Mouse (Mus musculus) granulocyte monocyte progenitor cell, adult 5-6 weeks (primary cell): ENCODE measurements around the gene Ptch1. TPM values are rescaled to one million over a fixed set of nuclear protein-coding genes. Genes with fewer than 3 reads are reported as not detected.

Experiments used
- ATAC-seq: replicated peaks from 2 replicates; pipeline ENCODE4 v1.8.0; 2016; ENCODE audit warnings: mild to moderate bottlenecking, moderate TSS enrichment, inconsistent platforms; ENCODE audit not compliant: poor library complexity, severe bottlenecking
- total RNA-seq, 2 experiments: library from RNA; stranded (forward) in 1 of 2; stranded (reverse) in 1 of 2; fragments of 200-712, 200-1000 nt in 1 of 2; fragments of >200 nt in 1 of 2; fragmentation: Nextera tagmentation in 1 of 2; gene quantifications; 2 replicates each; pipeline ENCODE4 v1.2.3; 2014 to 2017

Ptch1 gene
- total RNA-seq (2014; fragmentation: Nextera tagmentation) (9.1 and 14.0 TPM in 2 replicates), total RNA-seq (2017) (6.6 and 7.7 TPM in 2 replicates)

DNA sequence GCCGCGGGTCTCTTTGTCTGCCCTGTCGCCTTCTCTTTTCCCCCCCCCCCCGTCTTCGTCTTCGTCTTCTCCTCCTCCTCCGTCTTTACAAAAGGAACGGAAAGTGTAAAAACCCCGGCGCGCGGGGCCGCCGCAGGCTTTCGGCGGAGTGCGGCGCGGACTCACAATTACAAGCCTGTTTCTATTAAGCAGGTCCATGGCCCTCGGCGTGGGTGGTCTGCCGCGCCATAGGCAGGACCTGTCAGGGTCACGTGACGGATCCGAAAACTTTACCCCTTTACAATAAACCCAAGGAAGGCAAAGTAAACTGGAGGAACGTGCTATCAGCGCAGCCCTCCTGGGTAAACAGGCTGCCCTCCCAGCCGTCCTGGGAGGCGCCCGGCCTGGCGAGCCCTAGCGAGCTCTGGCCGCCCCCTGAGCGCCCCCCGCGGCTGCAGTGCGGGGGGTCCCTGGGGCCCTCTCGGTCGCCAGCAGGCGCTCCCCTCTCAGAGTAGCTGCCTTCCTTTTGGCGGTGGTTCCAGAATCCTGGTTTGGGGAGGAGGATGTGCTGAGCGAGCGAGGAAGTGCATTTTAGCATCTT is at the start of gene Ptch1:
Ptch1 (minus strand) TSS at position 343 of the 580 bp plus-strand sequence.
- ATAC-seq = peak; percentile 52

DNA sequence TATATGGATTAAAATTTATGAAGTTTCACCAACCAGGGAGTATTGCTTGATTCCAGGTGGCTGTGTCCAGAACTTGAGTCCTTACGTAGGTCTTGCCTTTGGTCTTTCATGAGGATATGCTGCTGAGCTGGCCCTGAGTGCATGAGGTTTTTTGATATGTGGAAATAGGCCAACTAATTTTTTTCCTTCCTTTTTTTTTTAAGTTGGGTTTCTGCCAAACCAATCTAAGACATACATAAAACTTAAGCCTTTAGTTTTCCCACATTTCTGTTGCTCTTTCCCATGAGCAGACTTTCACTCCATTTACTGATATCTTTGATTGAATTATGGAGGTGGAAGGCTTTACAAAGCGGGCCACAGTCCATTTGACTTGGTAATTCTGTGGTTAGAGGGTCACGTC is 47.9 kb upstream of the Ptch1 start:
- no peak for ATAC-seq

DNA sequence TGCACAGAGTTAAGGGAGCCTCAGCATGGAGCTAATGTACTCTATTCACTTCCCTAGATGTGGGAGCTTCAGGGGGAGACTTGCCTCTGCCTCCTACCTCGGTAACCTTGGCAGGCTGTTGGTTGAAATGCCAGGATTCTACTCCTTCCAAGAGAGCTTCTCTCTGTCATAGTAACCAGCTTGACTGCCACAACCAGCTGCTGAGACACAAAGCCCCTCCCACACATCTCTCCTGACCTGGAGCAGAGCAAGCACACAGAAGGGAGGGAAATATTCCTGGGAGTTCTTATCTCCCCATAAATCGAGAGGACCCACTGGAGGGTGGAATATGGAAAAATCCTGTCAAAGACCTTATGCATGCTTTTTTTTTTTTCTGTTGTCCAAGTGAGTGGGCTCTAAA is 39.8 kb upstream of the Ptch1 start:
- ATAC-seq = no peak

DNA sequence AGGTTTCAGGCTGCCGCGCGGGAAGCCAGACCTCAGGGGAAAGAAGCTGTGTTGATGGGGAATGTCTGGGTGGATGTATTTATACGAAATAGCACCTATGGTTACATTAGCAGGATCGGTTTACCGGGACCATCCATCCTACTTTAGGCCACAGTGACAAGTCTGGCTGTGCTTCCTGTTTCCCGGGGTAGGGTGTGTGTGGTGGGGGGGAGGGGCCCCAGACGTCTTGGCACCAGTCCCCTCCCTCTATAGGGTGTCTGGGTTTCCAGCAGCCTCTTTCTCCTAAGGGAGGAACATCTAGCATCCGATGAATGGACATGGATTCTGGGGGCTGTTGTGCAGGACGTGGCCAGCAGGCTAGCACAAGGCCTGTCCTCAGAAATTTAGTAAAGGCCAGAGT is 36.3 kb upstream of the Ptch1 start:
- ATAC-seq = no peak

DNA sequence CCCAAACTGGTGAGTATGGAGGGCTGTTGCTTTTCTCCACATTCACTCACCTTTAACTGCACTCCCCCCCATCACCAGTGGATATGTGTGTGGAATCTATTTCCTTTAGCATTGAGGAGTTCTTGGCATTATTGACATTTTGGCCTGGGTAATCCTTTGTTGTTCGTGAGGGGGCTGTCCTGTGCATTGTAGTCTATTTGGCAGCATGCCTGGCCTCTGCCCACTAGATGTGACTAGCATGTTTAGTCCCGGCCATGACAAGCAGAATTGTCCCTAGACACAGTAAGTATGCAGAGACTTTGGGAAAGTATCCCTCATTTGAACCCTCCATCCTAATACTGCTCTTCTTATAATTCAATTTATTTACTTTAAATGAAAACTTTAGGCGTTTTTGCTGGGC is 24.2 kb upstream of the Ptch1 start:
- no peak for ATAC-seq

DNA sequence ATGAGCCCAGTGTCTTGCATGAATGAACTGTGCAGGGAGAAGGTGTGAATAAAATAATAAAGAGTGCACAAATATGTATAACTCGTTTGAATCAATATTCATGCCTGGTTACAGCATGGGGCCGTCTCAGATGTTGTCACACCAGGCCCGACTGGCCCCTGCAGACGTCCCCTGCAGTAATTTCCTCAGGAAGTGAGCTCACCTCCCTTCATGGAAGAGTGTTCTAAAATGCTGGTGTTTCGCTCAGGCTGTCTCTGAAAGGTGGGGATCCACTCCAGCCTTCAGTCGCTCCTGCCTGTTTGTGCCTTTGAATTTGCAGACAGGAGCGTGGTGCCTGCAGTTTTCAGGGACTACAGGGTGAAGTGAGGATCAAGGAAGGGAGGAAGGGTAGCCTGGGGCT is 22.5 kb upstream of the Ptch1 start:
- peak; percentile 50 for ATAC-seq

DNA sequence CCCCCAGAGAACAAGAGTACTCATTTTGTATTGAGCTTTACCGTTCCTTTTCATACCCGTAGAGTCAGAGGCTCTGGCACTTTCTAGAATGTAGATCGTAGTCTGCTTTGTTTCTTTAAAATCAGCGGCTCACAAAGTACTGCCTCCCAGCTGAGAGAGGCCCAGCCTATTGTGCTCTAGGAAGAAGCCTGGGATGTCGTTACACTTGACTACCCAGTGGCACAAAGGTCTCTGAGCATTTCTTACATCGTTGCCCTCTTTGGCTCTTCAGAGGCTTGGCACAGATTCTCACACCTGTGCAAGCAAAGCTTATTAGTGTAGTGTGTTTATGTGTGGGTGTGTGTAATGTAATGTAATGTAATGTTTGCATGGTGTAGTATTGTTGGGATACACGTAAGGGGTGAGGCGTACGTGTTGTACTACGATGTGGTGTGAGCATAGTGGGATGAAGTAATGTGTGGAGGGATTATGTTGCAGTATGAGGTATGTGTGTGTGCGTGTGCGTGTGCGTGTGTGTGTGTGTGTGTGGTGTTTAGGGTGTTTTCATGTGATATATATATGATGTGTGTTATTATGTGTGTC is 20.2 kb upstream of the Ptch1 start:
- no peak for ATAC-seq

DNA sequence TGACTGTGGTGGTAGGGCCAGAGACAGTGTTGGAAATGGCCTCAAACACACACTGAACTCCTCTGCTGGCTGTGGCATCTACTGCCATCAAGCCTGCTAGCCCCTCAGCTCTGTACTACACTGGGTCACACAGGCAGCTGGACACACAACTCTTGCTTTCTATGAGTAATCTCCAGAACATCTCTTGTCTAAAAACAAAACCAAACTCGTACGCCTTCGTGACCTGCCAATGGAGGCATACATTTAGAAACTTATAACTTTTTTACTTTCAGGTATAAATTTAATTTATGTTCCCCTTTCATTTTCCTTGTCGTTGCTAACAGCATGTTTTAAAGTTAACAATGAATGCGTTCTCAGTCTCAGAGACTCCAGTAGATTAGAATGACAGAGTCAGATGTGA is 19.4 kb upstream of the Ptch1 start:
- ATAC-seq = no peak

DNA sequence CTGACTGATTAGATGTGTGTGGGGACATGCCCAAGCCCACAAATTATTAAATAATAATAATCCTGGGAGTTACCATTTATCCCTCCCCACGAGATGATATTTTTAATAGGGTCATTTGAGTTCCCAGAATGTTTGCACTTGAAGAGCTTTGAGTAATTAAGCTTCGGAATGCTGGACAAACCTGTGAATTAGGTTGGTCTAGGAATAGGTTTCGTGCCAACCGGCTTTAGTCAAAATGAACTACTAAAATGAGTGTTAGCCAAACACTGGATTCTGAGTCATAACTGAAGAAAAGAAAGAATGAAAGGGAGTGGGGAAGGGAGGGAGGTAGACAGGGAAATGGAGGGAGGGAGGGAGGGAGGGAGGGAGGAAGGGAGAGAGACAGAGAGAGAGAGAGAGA is 1.2 kb upstream of the Ptch1 start:
- no peak for ATAC-seq

DNA sequence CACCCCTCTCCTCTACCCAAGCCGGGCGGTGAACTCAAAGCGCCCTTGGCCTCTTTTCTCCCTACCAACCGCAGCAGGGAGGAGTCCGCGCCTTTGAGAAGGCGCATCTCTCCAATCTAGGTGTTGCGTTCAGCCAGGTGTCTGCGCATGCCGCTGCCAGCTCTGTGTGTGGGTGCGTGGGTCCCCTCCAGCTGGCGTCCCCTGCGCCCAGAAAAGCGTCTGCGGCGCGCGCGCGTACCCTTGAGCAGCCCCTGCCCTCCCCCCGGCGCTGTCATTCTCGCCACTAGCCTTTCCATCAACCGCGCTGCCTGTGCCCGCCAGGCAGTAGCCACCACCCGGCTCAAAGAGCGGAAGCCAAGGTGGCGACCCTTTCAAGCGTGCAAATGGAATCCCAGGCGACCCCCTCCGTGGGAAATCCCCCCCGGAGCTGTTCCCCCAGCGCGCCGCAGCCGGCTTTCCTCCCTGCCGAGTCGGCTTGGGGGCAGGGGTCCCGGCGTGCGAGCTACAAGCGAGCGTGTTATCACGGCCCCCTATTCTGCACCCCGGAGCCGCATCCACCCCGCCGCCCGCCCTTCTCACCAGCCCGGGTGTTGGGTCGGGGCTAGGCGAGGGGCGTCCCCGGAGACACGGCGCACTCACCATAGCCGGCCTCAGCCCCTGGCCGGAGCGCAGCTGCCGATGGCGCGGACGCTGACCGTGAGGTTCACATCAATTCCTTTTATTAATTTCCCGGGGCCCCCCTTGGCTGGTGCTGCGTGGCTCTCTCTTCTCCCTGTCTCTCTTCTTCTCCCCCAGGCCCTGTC is 744 bp downstream of the Ptch1 start:
- ATAC-seq = no peak

DNA sequence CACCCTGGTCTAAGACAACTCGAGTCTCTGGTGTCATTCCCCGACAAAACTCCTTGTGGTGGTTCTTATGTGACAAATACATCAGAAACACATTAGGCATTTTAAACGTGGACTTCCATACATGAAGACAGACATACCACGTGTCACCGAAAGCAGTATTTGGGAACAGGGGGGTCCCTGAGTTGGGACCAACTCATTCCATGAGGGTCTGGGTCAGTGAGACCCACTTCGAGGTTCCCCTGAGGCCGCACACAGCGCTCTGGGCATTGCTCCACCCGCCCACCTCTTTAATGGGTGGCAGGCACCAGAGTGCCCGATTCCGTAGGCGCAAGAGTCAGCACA is 1.3 kb downstream of the Ptch1 start:
- ATAC-seq = no peak

DNA sequence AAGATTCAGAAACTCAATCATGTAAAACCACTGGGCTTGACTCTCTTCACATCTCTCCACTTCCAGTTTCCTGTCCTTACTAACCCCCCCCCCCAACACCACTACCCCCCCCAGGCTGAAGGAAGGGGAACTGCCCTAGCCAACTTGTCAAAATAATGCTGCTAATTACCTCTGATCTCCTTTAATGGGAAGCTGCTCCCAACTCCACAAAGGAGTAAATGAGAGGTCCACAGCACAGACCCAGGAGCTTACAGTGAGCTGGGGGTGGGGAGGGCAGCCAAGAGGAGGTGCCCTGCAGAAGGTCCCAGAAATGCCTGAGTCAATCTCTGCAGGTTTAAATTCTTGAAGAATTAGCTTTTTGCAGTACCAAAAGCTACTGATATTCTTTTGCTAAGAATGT is 2.9 kb downstream of the Ptch1 start:
- no peak for ATAC-seq

DNA sequence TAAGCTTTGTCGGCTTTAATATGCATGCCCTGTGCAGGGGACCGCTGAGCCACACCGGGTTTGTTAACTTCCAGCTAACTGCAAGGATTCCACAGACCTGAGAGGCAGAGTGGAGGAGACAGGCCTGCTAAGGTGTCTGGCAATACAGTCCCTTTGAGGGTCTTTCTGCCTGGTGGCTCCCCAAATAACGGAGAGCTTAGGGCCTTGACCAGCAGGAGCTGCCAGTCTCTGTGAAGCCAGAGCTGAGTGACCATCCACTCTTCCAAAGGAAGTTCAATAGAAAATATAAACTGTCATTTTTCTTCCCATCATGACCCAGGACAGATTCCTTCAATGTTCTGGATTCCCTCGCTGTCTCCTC is 4.0 kb downstream of the Ptch1 start:
- no peak for ATAC-seq

DNA sequence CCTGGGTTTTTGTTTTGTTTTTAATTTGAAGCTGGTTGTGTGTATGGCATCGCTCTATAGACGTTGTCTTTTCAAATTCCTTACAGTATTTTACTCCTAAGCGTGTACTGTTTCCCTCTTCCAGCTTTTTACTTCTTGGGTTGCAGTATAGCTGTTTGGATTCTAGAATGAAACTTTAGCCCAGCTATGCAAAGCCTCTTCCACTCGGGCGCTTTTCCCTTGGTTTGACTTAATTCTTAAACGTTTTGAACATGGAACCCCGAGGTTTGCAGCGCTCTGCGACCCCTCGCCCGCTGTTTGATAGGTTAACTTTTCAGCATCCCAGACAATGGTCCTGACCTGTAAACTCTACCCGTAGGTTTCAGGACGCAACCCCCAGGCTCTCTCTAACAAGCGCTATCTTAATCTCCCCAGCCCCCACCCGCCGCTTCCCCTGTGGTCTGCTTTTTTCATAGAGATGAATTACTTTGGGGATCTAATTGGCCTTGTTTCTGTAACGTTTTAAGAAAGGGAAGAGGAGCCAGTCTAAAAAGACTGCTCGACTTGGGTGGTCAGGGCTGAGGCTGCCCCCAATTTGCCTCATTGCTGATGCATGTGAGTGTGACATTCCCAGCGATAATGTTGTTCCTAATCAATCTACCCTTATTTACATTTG is 4.5 kb downstream of the Ptch1 start:
- ATAC-seq = no peak

DNA sequence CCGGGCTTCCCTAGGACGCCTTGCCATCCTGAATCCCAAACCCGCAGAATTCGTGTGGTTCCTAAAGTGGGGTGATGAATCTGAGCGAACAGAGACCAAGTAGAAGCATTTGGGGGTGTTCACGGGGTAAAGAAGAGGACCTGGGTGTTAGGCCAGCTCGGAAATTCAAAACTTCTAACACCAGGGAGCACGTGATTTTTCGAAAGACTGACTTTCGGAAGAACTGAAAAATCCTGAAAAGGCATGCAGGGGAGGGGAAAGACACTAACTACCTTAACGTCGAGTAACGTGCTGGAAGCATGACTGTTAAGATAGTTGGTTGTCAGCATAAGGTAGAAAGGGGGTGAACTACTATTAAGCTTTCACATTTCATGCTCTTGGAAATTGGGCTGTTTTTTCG is 5.1 kb downstream of the Ptch1 start:
- no peak for ATAC-seq

DNA sequence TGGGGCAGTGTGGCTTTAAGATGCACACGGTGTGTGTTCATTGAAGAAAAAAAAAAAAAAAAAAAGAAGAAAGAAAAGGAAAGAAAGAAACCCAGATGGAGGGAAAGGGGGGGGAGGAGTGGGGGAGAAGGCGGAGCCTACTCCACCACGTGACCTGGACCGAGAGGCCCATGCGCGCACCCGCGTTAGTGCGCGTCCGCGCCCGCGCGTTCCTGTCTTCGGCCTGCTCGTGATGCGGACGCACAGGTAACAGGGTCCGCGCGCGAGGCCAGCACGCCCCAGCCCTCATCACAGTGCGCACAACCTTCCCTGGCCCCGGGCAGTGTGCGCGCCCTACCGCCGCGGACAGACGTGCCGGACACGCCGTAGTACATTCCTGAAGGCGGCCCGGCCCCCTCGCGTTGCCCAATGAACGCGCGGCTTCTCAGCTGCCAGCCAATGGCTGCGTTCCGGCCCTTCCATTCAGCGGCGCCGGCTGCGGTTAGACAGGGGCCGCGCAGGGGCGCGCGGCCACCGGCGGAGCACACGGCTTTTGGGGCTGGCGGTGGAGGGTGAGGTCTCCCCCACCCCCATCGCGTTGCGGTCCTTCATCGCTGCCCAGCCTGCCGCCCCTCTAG is 5.6 kb downstream of the Ptch1 start:
- peak; percentile 65 for ATAC-seq

DNA sequence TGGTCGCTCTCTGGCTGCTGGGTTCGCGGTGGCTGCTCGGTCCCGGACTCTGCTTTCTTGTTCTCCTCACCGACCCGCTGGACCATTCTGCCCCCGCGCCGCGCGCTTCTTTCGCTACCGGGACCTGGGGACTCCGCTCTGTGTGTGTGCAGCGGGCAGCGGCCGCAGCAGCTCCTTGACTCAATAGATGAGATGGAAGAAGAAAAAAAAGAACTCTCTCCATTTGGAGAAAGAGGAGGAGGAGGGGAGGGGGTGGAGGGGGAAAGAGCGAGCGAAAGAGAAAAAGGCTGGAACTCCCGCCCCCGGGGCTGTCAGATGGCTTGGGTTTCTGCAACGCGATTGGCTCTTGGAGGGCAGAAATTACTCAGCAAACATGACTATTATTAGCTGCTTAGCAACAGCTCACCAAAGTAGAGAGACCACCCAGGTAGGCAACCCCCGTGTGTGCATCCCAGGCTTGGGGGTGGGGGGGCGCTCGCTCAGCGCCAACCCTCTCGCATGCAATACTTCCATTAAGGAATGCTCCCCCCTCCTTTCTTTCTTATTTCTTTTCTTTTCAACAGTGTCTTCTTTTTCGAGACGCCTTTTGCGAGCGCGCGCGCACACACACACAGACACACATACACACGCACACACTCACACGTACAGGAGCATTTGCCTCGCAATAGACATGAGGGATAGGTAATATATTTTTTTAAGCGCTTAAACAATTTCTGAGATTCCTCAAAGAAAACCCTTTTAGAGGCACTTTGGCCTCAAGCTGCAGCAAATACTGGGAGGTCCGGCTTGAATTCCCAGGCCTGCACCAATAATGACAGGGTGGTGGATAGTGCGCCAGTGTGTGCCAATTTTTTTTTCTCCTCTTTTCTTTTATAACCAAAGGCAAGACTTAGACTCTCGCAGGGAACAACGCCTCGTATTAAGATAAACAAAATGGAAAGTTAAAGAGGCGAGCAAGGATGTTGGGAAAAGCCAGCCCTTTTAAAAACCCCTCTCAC is 7.1 kb downstream of the Ptch1 start:
- no peak for ATAC-seq

DNA sequence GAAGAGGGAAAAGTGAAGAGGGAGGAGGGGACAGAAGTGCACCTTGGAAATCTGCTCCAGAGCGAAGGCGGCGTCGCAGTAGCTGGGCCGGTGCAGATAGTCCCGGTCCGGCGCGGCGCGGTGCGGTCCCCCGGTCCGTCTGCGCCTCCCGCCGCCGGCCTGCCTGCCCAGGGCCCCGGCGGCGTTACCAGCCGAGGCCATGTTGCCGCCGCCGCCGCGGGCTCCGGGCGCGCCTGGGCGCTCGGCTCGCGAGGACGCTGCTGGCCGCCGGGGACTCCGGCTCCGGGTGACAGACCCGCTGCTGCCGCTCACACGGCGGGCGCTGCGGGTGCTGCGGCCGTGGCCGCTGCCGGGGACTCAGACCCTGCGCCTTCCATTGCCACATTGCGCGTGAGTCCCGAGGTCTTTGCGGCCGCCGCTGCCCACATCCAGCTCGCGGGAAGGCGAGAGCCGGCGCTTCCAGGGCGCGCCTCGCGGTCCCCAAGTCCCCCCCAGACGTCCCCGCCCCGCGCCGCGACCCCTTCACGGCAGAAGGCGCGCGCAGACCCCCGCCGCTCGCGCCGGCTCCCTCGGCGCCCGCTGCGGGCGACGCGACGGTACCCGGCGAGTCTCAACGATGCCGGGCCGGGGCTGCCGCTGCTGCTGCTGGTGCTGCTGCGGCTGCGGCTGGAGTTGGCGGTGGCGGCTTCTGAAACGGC is 7.9 kb downstream of the Ptch1 start:
- no peak for ATAC-seq

DNA sequence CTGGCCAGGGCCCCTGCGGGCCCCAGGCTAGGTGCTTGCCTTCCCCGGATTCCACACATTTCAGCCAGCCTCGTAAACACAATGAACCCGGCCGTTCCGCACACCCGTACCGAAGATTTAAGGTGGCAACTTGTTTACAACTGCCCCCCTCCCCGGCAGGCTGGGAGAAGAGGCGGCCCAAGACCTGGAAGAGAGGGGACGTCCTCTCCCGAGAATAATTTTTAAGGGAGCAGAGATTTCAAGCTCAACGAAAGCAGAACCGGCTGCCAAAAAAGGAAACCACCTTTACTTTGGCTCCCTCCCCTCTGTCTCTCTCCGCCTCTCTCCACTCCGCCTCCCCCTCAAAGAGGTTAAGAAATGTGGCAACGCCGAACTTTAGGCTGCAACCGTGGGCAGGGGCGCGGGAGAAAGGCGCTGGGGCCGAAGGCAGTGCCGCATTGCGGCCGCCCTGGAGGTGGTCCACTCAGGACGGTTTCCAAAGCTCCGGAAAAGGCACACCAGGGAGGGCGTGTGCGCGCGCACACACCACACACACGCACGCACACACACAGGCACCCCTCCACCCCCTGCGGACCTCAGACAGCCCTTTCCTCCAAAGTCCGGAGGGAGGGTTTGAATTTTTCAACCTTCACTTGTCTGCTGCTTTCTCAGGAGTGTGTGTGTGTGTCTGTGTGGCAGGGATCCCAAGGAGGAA is 8.6 kb downstream of the Ptch1 start:
- peak; percentile 24 for ATAC-seq
